Mouse (Mus musculus) thymus, postnatal 36 days (tissue): ENCODE measurements around the gene Mfsd8.
A peak's percentile ranks its signal among the peaks of the same experiment; 100 is the strongest.
"Not testable (repeated sequence)": the region's sequence is repeated elsewhere in the genome, so short reads cannot be mapped to it uniquely, and the experiment has no call there.

Experiments
- DNase-seq, 2 experiments: peaks; one replicate each; pipeline ENCODE4 v3.0.0; 2022; ENCODE audit warnings: mixed read lengths in 2 of 2

Gene Mfsd8

GRCm38 (mm10) chr3:40846473-40846956 lies at the start of gene Mfsd8:
TSS of gene Mfsd8 (minus strand) at chr3:40846886.
- DNase-seq: peak; percentile 94 to 98

GRCm38 (mm10) chr3:40894336-40894735 lies 47.6 kb upstream of the Mfsd8 start:
- DNase-seq: peak; percentile 28 to 59

- peak; percentile 97 to 99 for DNase-seq
Measured at GRCm38 (mm10) chr3:40893816-40894258, 47.2 kb upstream of the Mfsd8 start.

- DNase-seq: not testable (repeated sequence)
Measured at GRCm38 (mm10) chr3:40853123-40853738, 6.5 kb upstream of the Mfsd8 start.

- not testable (repeated sequence) for DNase-seq
Measured at GRCm38 (mm10) chr3:40847936-40848335, 1.2 kb upstream of the Mfsd8 start.

- DNase-seq: peak; percentile 49 to 72
Measured at GRCm38 (mm10) chr3:40847018-40847417, 332 bp upstream of the Mfsd8 start.

- not testable (repeated sequence) for DNase-seq
Measured at GRCm38 (mm10) chr3:40846957-40847017, 101 bp upstream of the Mfsd8 start, which contains the start of gene Abhd18. TSS of gene Abhd18 (plus strand) at chr3:40846970.

GRCm38 (mm10) chr3:40845521-40845920 lies 1.2 kb downstream of the Mfsd8 start:
- not testable (repeated sequence) for DNase-seq

GRCm38 (mm10) chr3:40813275-40813674 lies 33.4 kb downstream of the Mfsd8 start:
- DNase-seq: no peak

- DNase-seq: no peak
Measured at GRCm38 (mm10) chr3:40809894-40810293, 36.8 kb downstream of the Mfsd8 start.

GRCm38 (mm10) chr3:40808686-40809085 lies 38.0 kb downstream of the Mfsd8 start:
- no peak for DNase-seq

GRCm38 (mm10) chr3:40806871-40807270 lies 39.8 kb downstream of the Mfsd8 start:
- no peak for DNase-seq

GRCm38 (mm10) chr3:40800373-40800823 lies 46.3 kb downstream of the Mfsd8 start:
- peak; percentile 52 to 73 for DNase-seq

- peak; percentile 92 to 94 for DNase-seq
Measured at GRCm38 (mm10) chr3:40799530-40800372, 46.9 kb downstream of the Mfsd8 start, which contains the start of gene Plk4. TSS of gene Plk4 (plus strand) at chr3:40800019.

- DNase-seq: peak; percentile 57
Measured at GRCm38 (mm10) chr3:40798500-40798899, 48.2 kb downstream of the Mfsd8 start.

- DNase-seq: no peak
Measured at GRCm38 (mm10) chr3:40798054-40798453, 48.6 kb downstream of the Mfsd8 start.

GRCm38 (mm10) chr3:40793783-40794182 lies 52.9 kb downstream of the Mfsd8 start:
- DNase-seq: no peak
